Mouse (Mus musculus) fat pad, adult 2 months (tissue): ENCODE measurements around the gene Nmur1.
"Not testable (repeated sequence)": the region's sequence is repeated elsewhere in the genome, so short reads cannot be mapped to it uniquely, and the experiment has no call there.

ENCODE experiments used
- DNase-seq: peaks from one replicate; pipeline ENCODE4 v3.0.0-alpha.2; 2011; ENCODE audit warnings: low read depth, low spot score; ENCODE audit errors: extremely low read depth

Nmur1 gene

DNA sequence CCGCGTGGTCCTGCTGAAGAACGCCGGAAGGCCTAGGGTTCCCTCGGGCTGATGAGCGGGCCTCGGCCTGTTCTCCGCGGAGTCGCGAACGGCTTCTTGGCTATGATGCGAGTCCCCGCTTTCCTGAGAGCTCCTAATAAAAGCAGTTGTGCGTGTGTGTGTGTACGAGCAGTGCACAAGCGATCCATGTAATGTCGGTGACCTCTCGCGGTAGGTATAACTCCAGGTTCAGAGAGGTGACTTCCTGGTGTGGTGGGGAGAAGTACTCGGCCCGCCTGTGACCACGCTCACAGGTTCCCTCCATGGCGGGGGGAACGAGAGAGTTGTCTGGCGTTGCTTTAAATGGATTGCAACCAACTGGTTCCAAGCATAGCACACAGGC lies 66.2 kb downstream of the Nmur1 start:
- no peak for DNase-seq

GRCm38 (mm10) chr1:86358906-86359797 lies 66.9 kb downstream of the Nmur1 start, which contains the start of gene Ncl:
Ncl (minus strand) TSS chr1:86359400.
- peak; percentile 83 for DNase-seq

DNA sequence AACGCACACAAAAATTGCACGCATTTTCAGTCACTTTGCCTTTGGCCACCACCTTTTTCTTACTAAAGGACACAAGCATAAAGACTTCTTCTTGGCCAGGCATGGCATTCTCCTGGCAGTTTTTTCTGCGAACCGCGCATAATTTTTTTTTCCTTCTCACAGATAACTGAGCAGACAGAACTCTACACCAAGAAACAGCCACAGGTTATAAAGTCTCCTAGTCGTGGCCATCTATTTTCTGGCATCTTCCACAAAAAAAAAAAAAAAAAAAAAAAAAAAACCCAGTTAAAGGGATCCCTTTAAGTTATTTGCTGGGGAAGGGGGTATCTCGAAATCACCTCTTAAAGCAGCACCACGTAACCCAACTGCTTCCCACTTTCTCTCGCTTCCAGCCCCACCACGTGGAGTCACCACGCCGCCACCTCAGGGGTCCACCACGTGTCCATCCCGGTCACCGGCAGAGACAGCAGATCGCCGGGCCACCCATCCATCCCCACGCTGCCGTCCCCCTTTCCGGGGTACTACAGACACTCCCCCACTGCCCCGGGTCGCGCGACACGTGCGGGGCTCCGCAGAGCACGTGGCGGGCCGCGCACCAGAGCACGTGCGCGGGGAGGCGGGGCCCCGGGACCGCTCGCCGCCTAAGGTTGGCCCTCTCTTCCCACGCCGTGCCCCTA lies 67.7 kb downstream of the Nmur1 start:
- no peak for DNase-seq

GRCm38 (mm10) chr1:86354186-86354585 lies 71.8 kb downstream of the Nmur1 start:
- DNase-seq, result no peak

- no peak for DNase-seq
Measured at GRCm38 (mm10) chr1:86350576-86350975, 75.5 kb downstream of the Nmur1 start.

DNA sequence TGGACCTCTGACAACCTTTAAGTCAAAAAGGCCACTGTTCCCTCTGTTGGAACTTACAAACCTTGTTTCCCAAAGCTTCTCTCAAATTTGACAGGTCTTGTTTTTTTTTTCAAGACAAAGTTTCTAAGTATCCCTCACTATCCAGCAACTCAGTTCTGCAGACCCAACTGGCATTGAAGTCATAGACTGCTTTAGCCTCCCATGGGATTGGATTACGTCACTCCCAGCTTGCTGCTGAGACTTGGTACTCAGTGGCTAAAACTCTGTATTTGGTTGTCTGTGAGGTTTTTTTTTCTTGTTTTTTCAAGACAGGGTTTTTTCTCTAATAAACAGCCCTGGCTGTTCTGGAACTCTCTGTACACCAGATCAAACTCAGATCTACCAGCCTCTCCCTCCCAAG lies 76.3 kb downstream of the Nmur1 start:
- DNase-seq, result no peak

DNA sequence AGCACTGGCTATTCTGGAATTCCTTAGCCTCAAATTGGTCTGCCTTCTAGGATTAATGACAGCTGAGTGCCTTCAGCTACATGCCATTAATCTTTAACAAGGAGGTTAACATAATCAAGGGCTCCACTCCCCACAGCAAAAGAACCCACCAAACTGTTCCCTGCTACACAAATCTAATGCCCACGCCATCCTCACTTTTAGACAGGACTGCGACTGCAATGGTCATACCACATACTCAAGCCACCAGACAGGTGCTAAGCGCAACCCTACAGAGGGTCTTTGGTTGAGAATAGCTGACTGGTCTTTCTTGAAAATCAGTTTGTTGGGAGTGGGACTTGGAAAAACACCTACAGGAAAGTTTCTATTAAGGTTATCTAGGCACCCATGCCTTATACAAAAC lies 76.8 kb downstream of the Nmur1 start:
- DNase-seq, result no peak

DNA sequence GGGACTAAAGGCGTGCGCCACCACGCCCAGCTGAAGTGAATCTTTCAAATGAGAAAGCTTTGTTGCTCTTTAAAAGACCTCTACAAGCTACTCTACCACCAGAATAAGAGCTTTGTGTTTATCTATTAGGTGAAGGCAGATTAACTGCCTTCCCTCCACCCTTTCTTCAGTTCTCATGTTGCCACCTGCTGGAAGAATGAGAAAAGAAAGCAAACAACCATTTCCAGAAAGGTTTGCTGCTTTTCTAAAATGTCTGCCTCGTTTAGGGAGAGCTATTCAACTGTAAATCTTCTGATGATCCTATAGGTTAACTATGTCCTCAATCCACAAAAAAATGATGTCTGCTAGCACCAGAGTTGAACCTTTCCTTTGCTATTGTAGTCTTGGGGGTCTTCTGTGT lies 77.2 kb downstream of the Nmur1 start:
- no peak for DNase-seq

DNA sequence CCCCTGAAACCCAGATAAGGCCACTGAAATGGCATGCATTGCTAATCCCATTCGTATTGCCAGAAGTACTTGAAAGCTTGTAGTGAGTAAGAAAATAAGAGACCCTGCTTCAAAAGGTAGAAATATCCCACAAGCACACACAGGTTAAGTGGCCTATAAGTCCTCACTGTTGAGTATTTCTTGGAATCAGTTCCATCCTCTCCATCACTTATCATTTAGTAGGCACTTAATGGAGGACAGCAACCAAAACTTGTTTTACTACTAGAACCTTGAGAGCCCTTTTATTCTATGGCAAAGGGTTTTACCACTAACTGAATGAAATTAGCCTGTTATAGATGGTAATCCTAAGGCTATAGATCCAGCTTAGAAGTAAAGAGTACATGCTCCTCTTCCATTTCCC lies 77.9 kb downstream of the Nmur1 start:
- no peak for DNase-seq

DNA sequence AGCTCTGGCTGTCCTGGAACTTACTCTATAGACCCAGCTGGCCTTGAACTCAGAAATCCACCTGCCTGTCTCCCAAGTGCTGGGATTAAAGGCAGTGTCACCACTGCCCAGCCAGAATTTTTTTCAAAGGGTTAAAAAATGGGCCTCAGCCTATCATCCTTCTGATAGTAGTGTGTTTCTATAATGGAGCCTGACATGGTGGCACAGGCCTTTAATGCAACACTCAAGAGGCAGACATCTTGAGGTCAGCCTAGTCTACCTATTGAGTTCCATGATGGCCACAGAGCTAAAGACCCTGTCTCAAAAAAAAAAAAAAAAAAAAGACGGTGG lies 78.3 kb downstream of the Nmur1 start:
- DNase-seq, result no peak

DNA sequence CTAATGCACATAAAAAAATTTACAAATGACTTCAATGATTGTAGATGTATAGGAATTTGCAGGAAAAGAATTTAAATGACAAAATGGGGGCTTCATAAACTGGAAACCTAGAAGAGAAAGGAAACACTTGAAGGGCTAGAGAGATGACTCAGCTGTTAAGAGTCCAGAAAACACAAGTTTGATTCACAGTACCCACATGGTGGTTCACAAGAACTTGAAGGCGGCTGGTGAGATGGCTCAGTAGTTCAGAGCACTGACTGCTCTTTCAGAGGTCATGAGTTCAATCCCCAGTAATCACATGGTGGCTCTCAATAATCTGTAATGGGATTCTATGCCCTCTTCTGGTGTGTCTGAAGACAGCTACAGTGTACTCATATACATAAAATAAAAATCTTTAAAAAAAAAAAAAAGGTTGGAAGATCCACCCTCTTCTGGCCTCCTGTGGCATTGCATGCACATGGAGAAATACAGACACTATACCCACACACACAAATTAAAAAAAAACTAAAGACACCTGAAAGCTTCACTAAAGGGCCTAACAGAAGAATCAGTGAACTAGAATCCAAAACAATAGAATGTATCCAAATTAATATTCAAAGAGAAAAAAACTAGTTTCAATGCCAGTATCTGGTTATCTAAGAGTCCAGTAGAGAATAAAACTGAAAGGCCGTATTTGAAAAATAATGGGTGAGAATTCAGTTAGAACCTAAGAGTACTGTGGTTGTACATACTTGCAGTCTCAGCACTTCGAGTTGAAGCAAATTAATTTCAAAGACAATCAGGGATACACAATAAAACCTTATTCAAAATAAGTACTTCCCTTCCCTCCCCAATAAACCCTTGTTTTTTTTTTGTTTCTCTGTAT lies 78.9 kb downstream of the Nmur1 start:
- DNase-seq, result no peak

GRCm38 (mm10) chr1:86345956-86346355 lies 80.1 kb downstream of the Nmur1 start:
- no peak for DNase-seq

DNA sequence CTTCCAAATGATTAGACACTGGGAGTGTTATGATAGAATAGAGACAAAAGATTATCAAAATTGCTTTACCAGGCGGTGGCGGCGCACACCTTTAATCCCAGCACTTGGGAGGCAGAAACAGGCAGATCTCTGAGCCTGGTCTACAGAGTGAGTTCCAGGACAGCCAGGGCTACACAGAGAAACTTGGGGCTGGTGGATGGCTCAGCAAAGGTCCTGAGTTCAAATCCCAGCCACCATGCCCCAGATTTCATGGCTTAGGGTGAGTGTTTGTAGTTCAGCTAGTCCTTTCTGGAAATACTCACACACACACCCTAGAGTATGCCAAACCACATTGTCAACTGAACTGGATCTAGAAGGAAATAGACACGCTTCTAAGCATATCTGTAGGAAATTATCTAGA lies 81.0 kb downstream of the Nmur1 start:
- no peak for DNase-seq

GRCm38 (mm10) chr1:86343969-86344861 lies 81.8 kb downstream of the Nmur1 start:
- no peak for DNase-seq

DNA sequence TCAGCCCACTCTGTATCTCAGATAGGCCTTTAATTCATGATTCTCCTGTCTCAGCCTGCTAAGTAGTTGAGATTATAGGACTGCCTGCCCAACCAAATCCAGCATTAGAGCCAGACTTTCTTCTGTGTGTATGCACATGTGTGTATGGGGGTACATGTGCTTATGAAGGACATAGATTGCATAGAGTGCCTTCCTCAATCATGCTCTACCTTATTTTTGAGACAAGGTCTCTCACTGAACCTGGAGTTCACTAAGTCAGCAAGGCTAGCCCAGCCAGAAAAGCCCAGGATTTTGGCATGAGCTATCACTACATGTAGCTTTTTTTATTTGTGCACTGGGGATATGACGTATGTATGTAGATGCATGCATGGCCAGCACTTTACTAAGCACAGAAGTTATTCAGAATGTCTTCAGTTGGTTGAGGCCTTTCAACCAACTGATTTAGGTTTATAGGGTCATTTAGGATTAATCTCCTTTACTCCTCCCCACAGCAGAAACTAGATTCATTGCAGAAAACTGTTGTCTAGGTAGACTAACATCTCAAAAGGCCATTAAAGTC lies 82.9 kb downstream of the Nmur1 start:
- DNase-seq, result no peak

DNA sequence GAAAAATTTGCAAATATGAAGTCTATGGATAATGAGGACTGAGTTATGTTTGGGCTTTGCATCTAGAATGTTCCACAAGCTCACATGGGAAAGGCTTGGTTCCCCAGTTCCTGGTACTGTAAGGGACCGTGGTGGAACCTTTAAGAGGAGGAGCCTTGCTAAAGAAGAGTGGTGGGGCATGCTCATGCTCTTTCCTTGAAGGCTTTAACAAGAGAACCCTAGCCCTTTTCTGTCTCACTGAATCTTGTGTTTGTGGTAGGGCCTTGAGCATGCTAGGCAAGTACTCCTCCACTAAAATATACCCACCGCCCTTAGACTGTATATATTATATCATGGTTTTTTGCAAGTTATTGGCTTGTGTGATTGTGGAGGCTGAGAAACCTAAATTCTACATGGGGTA lies 83.7 kb downstream of the Nmur1 start:
- DNase-seq, result no peak

GRCm38 (mm10) chr1:86341096-86341495 lies 84.9 kb downstream of the Nmur1 start:
- not testable (repeated sequence) for DNase-seq

GRCm38 (mm10) chr1:86339156-86339812 lies 86.7 kb downstream of the Nmur1 start:
- no peak for DNase-seq

DNA sequence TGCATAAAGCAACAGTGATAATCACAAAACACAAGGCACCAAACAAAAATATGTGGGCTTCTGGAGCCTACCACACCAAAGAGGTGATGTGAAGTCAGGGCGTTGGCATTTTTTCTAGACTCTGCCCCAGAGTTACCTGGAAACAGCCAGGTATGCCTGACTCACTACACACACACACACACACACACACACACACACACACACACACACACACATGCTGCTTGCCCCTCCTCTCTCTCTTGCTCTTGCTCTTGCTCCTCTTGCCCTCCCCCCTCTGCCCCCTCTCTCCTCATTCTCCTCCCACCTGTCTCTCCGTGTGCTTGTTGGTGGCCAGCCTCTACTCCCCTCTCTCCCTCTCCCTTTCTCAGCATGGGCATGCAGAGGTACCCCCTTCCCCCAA lies 89.7 kb downstream of the Nmur1 start:
- no peak for DNase-seq
